Mouse (Mus musculus) retina, embryonic 14.5 days (tissue): ENCODE measurements at regions not wholly inside any gene's neighbourhood (a gene's known extent, or its start where the extent isn't known, plus 50 kb on each side); places are given as distances from the start of the nearest gene placed in this dataset.

Source experiments
- DNase-seq: peaks from one replicate; pipeline ENCODE4 v3.0.0-alpha.2; 2015; ENCODE audit warnings: low spot score

- DNase-seq = no peak
Observed at GRCm38 (mm10) chr15:84500214-84500613, 53.3 kb upstream of the Shisal1 start.

DNA sequence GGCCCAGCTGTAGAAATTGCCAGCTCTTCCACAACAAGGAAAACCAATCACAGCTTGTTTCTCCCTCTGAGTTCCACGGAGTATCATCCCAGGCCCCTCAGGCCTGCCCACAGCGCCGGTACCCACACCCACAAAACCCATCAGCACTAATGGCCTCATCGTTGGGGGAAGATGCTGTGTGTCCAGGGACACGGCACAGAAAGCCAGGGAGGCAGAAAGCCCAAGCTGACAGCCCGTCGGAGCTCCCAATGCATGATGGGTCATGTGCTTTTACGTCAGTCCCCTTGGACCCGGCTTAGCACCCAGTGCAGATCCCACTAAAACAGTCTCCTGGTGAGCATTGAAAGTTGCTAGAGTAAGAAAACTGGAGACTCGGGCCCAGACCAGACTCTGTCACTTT is 50.2 kb upstream of the Shisal1 start:
- DNase-seq = peak; percentile 61
